Mouse (Mus musculus): ENCODE measurements around the gene Fahd2a.

DNA sequence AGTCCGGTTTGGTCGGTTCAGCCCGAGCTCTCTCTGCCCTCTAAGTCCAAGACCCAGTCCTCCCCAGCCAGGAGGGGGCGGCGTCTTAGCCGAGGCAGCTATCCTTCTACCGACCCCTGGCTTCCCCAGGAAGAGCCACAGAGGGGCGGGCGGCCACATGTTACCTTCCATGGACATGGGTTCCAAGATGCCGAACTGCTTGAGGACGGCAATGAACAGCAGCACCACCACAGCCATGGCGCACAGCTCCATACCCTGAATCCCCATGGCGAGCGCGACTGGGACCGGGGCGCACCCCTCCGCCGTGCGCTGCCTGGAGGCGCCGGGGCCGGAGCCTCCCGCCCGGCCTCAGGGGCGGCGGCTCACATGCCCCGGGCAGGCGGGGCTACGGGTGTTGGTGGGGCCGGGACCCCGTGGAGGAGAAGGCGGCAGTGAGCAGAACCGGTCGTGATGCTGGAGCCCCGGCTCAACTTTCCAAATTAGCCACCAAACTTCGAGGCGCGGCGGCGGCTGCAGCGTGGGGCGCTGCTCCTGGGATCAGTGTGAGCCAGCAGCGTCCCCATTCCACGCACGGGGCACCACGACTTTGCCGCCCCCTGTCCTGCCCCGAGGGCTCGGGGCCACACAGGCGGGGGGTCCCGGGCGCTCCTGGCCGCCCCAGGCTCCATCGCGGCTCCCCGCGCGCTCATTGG is 37.6 kb upstream of the Fahd2a start:
- no peak for TF ChIP-seq ZNF384 (IDR thresholded peaks at IDR 0.05; ENCODE audit: low read depth, low read length)
- TF ChIP-seq CHD2 (IDR thresholded peaks at IDR 0.05; ENCODE audit: low read depth, low read length), result no peak
- TF ChIP-seq ZC3H11A (IDR thresholded peaks at IDR 0.05; ENCODE audit: borderline replicate concordance, low read depth, low read length), result no peak

All from ES-E14 (cell line).